Mouse (Mus musculus): ENCODE results near the gene Dcun1d3. TPM values are rescaled to one million over a fixed set of nuclear protein-coding genes. Genes with fewer than 3 reads are reported as not detected.
A peak's percentile ranks its signal among the peaks of the same experiment; 100 is the strongest.

The Dcun1d3 gene
- 11.3 and 13.0 TPM in 2 replicates for polyA plus RNA-seq (2014; fragmentation: Nextera tagmentation; extraction: Ambion mirVana)

DNA sequence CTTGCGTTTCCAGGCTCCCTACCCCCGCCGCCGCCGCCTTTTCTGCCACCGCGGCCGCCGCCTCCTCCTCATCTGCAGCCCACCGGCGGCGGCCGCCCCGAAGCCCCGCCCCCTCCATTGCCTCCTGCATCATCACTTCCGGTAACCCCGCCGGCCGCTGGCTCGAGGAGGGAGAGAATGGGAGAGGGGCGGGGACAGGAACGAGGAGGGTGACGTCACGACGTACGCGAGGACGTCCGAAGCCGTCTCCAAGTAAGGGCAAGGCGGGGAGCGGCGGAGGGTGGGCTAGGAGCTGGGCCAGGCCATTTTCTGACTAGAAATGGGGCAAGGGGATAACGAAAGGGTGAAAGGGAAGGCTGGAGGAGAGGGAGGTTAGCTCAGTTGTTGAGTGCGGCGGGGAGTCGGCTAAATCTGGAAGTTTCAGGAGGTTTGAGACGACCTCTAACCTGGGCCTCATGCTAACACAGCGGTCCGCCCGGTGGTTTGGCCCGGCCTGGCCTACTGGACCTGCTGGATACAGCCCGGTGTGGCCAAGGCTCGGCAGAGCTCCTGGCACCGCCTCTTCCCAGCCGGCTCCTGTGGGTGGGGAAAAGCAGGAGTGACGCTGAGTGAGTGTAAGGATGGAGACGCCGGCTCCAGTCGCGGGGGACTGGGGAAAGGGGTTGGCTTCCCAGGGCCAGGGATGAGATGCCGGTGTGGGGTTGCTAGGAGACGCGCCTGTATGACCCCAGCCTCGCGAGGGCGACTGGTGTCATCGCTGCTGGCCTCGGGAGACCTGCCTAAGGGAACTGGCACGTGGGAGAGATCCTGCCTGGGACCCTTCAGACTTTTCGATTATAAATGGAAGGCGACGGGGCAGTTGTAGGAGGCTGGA, at the start of gene Dcun1d3, which contains the start of gene Lyrm1:
TSS of gene Dcun1d3 (minus strand) at position 660 of the 874 bp plus-strand sequence.
TSS of gene Lyrm1 (plus strand) at position 223 of the 874 bp plus-strand sequence.
- Histone ChIP-seq H3K4me3 (replicated peaks; ENCODE audit: low read length) (peak within 1 kb of the TSS; percentile 72), H3K27me3 (ENCODE audit: control insufficient read depth, insufficient read depth, low read length) (no peaks in the 10 kb centered on the region), H3K4me1 (replicated peaks; ENCODE audit: control insufficient read depth, insufficient read depth, low read length) (peaks cover 29% of the 10 kb centered on the region), H3K27ac (peak within 1 kb of the TSS; percentile 98), H3K9me3 (ENCODE audit: control insufficient read depth, low read length) (no peaks in the 10 kb centered on the region), H3K36me3 (replicated peaks; ENCODE audit: control insufficient read depth, insufficient read depth) (no peaks in the 10 kb centered on the region), H3K9ac (peak within 1 kb of the TSS; percentile 90), H3K4me2 (replicated peaks) (peak within 1 kb of the TSS; percentile 65)
- DNase-seq (ENCODE audit: low spot score) (peak; percentile 99), ATAC-seq (ENCODE audit: low FRiP score) (peak; percentile 98)
- WGBS: under 1% methylated on average over 62 of the region's 63 CpGs

DNA sequence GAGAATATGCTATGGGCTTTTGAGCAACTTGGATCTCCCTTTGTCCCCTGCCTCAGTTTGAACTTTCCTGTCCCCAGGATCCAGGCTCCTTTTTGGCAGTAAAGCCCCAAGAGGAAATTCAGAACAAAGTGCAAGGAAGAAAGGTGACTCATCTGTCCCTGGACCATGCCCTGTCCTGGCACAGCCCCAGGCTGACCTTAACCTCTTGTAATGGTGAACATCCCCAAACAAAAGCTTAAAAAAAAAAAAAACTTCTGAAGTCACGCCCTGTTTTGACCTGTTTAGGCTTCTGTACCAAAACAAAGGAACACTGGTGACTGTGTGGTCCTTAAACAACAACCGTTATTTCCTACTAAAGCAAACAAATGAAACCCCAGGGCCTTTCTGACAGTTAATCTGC, 45.5 kb upstream of the Dcun1d3 start:
- Histone ChIP-seq H3K27ac (no peak overlapping the region), H3K9me3 (ENCODE audit: control insufficient read depth, low read length) (no peaks in the 10 kb centered on the region), H3K9ac (no peak overlapping the region), H3K4me2 (replicated peaks) (no peak overlapping the region), H3K4me1 (replicated peaks; ENCODE audit: control insufficient read depth, insufficient read depth, low read length) (no peaks in the 10 kb centered on the region), H3K36me3 (replicated peaks; ENCODE audit: control insufficient read depth, insufficient read depth) (no peaks in the 10 kb centered on the region), H3K27me3 (ENCODE audit: control insufficient read depth, insufficient read depth, low read length) (no peaks in the 10 kb centered on the region), H3K4me3 (replicated peaks; ENCODE audit: low read length) (no peak overlapping the region)
- DNase-seq (ENCODE audit: low spot score) (no peak), ATAC-seq (ENCODE audit: low FRiP score) (no peak)
- WGBS: 58% methylated on average over 2 of the region's 2 CpGs

- H3K9ac ChIP-seq: no peak overlapping the region
- no peaks in the 10 kb centered on the region for H3K27me3 ChIP-seq (ENCODE audit: control insufficient read depth, insufficient read depth, low read length)
- 80% methylated on average over 5 of the region's 5 CpGs for WGBS
- H3K9me3 ChIP-seq (ENCODE audit: control insufficient read depth, low read length): no peaks in the 10 kb centered on the region
- no peaks in the 10 kb centered on the region for H3K36me3 ChIP-seq (replicated peaks; ENCODE audit: control insufficient read depth, insufficient read depth)
- H3K27ac ChIP-seq: no peak overlapping the region
- no peaks in the 10 kb centered on the region for H3K4me1 ChIP-seq (replicated peaks; ENCODE audit: control insufficient read depth, insufficient read depth, low read length)
- no peak overlapping the region for H3K4me2 ChIP-seq (replicated peaks)
- no peak for ATAC-seq (ENCODE audit: low FRiP score)
- no peak for DNase-seq (ENCODE audit: low spot score)
- no peak overlapping the region for H3K4me3 ChIP-seq (replicated peaks; ENCODE audit: low read length)
Observed at GRCm38 (mm10) chr7:119937036-119937435, 40.9 kb upstream of the Dcun1d3 start.

DNA sequence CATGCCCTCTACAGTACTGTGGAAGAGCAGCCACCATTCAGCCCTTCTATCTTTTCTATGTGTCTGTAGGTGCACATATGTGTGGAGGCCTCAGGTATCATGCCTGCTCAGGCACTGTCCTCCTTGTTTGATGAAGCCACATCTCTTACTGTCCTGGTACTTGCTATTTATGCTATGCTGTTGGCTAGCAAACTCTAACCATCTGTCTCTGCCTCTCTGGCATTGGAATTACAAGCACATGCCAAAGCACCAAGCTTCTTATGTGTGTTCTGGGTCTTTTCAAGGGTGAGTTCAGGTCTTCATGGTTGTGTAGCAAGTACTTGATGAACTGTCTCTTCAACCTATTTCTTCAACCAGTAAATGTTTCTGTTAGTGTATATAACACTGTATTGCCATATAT, 40.2 kb upstream of the Dcun1d3 start:
- Histone ChIP-seq H3K4me1 (replicated peaks; ENCODE audit: control insufficient read depth, insufficient read depth, low read length) (no peaks in the 10 kb centered on the region), H3K27me3 (ENCODE audit: control insufficient read depth, insufficient read depth, low read length) (no peaks in the 10 kb centered on the region), H3K9ac (no peak overlapping the region), H3K36me3 (replicated peaks; ENCODE audit: control insufficient read depth, insufficient read depth) (no peaks in the 10 kb centered on the region), H3K4me2 (replicated peaks) (no peak overlapping the region), H3K4me3 (replicated peaks; ENCODE audit: low read length) (no peak overlapping the region), H3K27ac (no peak overlapping the region), H3K9me3 (ENCODE audit: control insufficient read depth, low read length) (no peaks in the 10 kb centered on the region)
- DNase-seq (ENCODE audit: low spot score): no peak
- ATAC-seq (ENCODE audit: low FRiP score): no peak

- Histone ChIP-seq H3K27me3 (ENCODE audit: control insufficient read depth, insufficient read depth, low read length) (no peaks in the 10 kb centered on the region), H3K27ac (no peak overlapping the region), H3K9me3 (ENCODE audit: control insufficient read depth, low read length) (no peaks in the 10 kb centered on the region), H3K9ac (no peak overlapping the region), H3K4me1 (replicated peaks; ENCODE audit: control insufficient read depth, insufficient read depth, low read length) (no peaks in the 10 kb centered on the region), H3K4me3 (replicated peaks; ENCODE audit: low read length) (no peak overlapping the region), H3K36me3 (replicated peaks; ENCODE audit: control insufficient read depth, insufficient read depth) (no peaks in the 10 kb centered on the region), H3K4me2 (replicated peaks) (no peak overlapping the region)
- DNase-seq (ENCODE audit: low spot score) (no peak), ATAC-seq (ENCODE audit: low FRiP score) (no peak)
- 71% methylated on average over 2 of the region's 2 CpGs for WGBS
Observed at GRCm38 (mm10) chr7:119928783-119929440, 32.8 kb upstream of the Dcun1d3 start.

DNA sequence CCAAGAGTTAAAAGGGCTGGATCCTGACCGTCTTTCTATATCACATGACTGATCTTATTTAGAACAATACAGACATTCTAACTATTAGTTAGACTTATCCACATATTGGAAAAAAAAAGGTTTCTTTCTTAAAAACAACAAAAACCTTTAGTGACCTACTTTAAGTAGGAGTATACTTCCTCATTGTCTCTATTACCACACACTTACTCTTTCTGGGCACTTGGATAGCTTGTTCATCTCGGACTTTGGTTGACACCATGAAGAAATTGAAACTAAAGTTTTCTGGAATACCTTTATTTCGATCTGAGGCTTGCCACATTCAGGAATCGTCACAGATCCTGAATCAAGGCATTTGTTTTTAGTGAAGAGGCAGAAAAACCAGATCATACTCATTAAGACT, 25.0 kb upstream of the Dcun1d3 start:
- Histone ChIP-seq H3K9me3 (ENCODE audit: control insufficient read depth, low read length) (no peaks in the 10 kb centered on the region), H3K4me2 (replicated peaks) (no peak overlapping the region), H3K27me3 (ENCODE audit: control insufficient read depth, insufficient read depth, low read length) (no peaks in the 10 kb centered on the region), H3K36me3 (replicated peaks; ENCODE audit: control insufficient read depth, insufficient read depth) (no peaks in the 10 kb centered on the region), H3K4me3 (replicated peaks; ENCODE audit: low read length) (no peak overlapping the region), H3K27ac (no peak overlapping the region), H3K4me1 (replicated peaks; ENCODE audit: control insufficient read depth, insufficient read depth, low read length) (no peaks in the 10 kb centered on the region), H3K9ac (no peak overlapping the region)
- DNase-seq (ENCODE audit: low spot score) (no peak), ATAC-seq (ENCODE audit: low FRiP score) (no peak)
- 87% methylated on average over 4 of the region's 4 CpGs for WGBS

DNA sequence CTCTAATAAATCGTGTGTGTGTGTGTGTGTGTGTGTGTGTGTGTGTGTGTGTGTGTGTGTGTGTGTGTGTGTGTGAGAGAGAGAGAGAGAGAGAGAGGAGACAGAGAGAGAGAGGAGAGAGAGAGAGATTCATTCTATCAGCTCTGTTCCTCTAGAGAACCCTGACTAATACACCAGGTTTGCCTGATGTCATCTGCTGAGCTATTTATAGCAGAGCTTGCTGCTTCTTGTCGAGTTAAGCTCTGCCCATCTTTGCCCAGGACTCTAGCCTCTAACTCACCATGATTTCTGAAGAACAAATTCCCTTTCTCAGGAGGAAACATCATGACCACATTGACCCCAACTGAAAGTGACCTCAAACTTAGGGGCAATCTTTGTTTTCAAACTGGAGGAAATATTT, 24.4 kb upstream of the Dcun1d3 start:
- 72% methylated on average over 2 of the region's 2 CpGs for WGBS
- no peak overlapping the region for H3K9ac ChIP-seq
- no peak overlapping the region for H3K4me2 ChIP-seq (replicated peaks)
- H3K27ac ChIP-seq: no peak overlapping the region
- ATAC-seq (ENCODE audit: low FRiP score): no peak
- H3K27me3 ChIP-seq (ENCODE audit: control insufficient read depth, insufficient read depth, low read length): no peaks in the 10 kb centered on the region
- no peaks in the 10 kb centered on the region for H3K9me3 ChIP-seq (ENCODE audit: control insufficient read depth, low read length)
- H3K4me1 ChIP-seq (replicated peaks; ENCODE audit: control insufficient read depth, insufficient read depth, low read length): no peaks in the 10 kb centered on the region
- no peak for DNase-seq (ENCODE audit: low spot score)
- no peak overlapping the region for H3K4me3 ChIP-seq (replicated peaks; ENCODE audit: low read length)
- no peaks in the 10 kb centered on the region for H3K36me3 ChIP-seq (replicated peaks; ENCODE audit: control insufficient read depth, insufficient read depth)

DNA sequence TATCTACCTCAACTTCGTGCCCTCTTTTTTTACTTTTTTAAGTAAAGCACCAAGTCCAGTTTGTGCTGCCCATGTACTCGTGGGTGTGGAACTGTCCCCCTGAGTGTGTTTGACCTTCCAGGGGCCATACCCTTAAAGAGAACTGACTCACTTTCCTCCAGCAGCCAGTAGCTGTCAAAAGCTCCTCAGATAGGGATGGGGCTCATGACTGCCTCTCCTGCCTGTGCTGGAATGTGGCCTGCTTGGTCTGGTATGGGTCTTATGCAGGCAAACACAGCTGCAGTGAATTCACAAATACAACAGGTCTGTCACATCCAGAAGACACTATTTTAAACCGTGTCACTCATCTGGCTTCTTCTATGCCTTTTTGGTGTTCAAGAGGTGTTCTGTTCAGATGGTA, 15.6 kb upstream of the Dcun1d3 start:
- no peak for ATAC-seq (ENCODE audit: low FRiP score)
- no peaks in the 10 kb centered on the region for H3K9me3 ChIP-seq (ENCODE audit: control insufficient read depth, low read length)
- no peak for DNase-seq (ENCODE audit: low spot score)
- no peaks in the 10 kb centered on the region for H3K27me3 ChIP-seq (ENCODE audit: control insufficient read depth, insufficient read depth, low read length)
- H3K36me3 ChIP-seq (replicated peaks; ENCODE audit: control insufficient read depth, insufficient read depth): no peaks in the 10 kb centered on the region
- H3K4me2 ChIP-seq (replicated peaks): no peak overlapping the region
- 76% methylated on average over 3 of the region's 3 CpGs for WGBS
- no peaks in the 10 kb centered on the region for H3K4me1 ChIP-seq (replicated peaks; ENCODE audit: control insufficient read depth, insufficient read depth, low read length)
- no peak overlapping the region for H3K9ac ChIP-seq
- no peak overlapping the region for H3K27ac ChIP-seq
- no peak overlapping the region for H3K4me3 ChIP-seq (replicated peaks; ENCODE audit: low read length)

DNA sequence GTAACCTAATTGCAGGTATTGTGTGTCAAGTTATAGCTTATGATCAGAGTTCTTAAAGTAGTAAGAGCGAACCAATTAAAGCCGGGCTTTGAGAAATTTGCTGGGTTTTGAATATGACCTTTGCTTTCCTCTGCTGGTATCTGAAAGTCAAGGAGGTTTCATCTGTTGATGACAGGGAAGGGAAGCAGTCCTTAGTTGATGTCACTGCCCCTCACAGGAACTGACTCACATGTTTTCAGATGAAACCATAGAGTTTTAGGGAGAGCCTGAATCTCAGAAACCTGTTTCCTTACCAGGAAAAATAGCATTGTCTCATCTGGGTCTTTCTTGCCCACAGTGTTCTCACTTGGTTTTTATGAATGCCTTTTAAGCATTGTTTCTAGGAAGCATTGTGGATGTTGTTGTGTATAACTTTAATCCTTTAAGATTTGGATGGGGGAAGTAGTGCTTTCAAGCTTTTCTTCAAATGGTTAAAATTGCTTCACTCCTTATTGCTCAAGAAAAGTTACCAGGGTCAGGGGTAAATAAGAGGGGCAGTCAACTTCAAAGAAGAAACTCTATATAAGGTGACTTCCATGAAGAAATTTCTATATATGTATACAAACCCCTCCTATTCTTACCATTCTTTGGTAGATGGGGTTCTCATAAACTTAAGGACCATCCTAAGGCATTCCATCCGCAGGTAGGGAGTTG, 10.6 kb upstream of the Dcun1d3 start:
- no peak overlapping the region for H3K27ac ChIP-seq
- H3K4me1 ChIP-seq (replicated peaks; ENCODE audit: control insufficient read depth, insufficient read depth, low read length): no peaks in the 10 kb centered on the region
- no peaks in the 10 kb centered on the region for H3K36me3 ChIP-seq (replicated peaks; ENCODE audit: control insufficient read depth, insufficient read depth)
- ATAC-seq (ENCODE audit: low FRiP score) (no peak), DNase-seq (ENCODE audit: low spot score) (no peak)
- no peak overlapping the region for H3K4me3 ChIP-seq (replicated peaks; ENCODE audit: low read length)
- no peak overlapping the region for H3K9ac ChIP-seq
- no peaks in the 10 kb centered on the region for H3K9me3 ChIP-seq (ENCODE audit: control insufficient read depth, low read length)
- no peaks in the 10 kb centered on the region for H3K27me3 ChIP-seq (ENCODE audit: control insufficient read depth, insufficient read depth, low read length)
- 91% methylated on average over 3 of the region's 3 CpGs for WGBS
- no peak overlapping the region for H3K4me2 ChIP-seq (replicated peaks)
